Mouse (Mus musculus) common myeloid progenitor, adult 5-6 weeks (primary cell): ENCODE measurements around the gene Arhgef10l. TPM values are rescaled to one million over a fixed set of nuclear protein-coding genes. Genes with fewer than 3 reads are reported as not detected.

ENCODE experiments used
- ATAC-seq: replicated peaks from 2 replicates; pipeline ENCODE4 v1.8.0; 2016; ENCODE audit warnings: low read depth, mild to moderate bottlenecking, moderate TSS enrichment, inconsistent platforms; ENCODE audit not compliant: poor library complexity, severe bottlenecking
- total RNA-seq: library from RNA; stranded (forward); fragments of 200-1000, 187-1606 nt; gene quantifications from 2 replicates; pipeline ENCODE4 v1.2.3, GENCODE M21; 2017

Gene Arhgef10l
- total RNA-seq, 1 experiment from 2014 or later: 1.8 TPM

DNA sequence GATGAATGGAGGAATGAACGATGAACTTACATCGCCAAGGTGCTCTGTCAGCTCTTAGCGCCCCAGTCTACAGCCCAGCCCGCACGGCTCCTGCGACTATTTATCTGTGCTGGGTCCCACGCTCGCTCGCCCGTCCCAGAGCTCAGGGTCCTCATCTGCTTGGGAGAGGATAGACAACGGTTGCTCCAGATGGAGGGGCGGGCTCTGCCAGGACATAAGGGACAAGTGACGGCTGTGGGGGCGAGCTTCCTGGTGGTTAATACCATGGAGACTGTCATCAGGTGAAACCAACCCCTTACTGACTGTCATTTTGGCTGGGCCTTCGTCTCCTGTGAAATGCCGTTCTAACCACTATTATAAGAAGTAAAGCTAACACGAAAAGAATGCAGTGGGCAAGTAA lies 114.0 kb downstream of the Arhgef10l start:
- ATAC-seq: no peak

DNA sequence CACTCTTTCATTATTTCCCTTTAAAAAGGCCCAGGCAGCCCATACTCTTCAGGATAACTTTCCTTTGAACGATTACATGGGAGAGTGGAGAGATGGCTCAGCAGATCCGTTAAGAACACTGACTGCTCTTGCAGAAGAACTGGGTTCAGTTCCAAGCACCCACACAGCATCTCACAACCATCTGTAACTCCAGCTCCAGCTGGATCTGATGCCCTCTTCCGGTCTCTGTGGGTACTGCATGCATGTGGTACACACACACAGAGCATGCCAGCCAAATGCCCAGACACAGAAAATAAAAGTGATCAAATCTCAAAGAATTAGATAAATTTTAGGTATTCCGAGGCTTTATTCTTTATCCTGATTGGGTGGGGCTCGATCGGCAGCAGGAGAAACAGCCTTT lies 115.1 kb downstream of the Arhgef10l start:
- ATAC-seq: no peak

DNA sequence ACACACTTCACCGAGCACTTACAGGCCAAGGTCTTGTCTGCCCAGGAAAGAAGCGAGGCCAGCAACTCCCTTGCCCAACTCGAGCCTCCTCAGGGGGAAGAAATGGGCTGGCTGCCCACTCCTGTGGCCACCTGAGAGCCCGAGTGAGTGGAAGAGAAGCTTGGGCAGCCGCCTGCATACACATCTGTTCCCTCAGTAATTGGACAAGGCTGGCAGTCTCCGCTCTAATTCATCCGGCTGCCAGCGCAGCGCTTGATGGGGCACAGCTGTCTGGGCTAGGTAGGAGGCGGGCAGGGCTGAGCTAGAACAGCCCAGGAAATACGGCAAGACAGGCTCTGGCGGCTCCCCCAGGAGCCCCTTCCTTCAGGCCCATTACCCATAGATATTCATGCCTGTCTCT lies 115.8 kb downstream of the Arhgef10l start:
- no peak for ATAC-seq

DNA sequence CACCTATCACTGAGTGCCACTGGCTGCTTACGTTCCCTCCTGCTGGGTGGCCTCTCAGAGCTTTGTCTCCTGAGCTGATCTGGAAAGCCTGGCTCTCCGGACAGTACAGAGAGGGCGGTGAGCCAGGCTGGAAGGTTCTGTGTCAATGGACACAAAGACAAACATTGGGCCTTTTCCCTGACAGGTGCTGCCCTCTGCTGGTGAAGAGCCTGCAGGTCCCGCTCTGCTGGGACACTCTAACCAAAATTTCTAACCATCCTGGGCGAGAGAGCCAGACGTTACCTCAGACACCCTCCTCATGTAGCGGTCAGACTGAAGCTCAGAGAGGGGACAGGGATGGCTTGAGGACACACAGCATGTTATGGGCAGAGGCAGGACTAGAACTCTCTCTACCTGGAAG lies 118.3 kb downstream of the Arhgef10l start:
- ATAC-seq: peak; percentile 70

DNA sequence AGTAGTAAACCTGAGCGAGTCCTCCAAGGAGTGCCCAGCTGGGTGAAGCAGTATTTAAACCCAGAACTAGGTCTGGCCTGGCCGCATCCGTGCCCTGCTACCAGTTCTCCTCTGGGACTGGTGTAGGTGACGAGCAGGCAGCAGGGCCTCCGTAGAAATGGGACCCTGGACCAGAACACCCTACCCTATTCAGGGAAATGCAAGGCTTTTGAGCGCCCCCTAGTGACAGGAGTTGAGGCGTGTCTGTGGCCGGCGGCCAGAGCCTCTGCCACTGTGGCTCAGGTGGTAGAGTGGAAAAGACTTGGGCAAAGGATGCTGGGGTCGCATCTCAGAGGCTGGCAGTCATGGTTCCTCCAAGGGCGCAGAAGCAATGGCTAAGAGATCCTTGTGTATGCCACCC lies 126.7 kb downstream of the Arhgef10l start:
- ATAC-seq: peak; percentile 60; the same call in 1 of the 2 replicates

DNA sequence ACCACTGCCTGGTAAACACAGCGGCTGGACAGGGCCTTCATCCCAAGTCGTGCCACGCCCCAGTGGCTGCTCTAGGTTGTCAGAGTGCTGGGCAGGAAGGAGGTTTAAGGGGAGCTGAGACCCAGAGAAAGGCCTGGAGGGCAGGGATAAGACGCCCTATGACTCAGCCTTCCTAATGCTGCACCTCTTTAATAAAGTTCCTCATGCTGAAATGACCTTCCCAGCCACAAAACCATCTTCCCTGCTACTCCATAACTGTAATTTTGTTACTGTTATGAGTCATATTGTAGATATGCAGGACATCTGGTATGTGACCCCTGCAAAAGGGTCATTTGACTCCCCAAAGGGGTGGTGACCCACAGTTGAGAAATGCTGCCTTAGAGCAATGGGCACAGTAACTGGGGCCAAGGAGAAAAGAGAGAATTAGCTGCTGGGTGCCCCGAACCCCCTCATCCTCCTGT lies 128.2 kb downstream of the Arhgef10l start:
- ATAC-seq: no peak

DNA sequence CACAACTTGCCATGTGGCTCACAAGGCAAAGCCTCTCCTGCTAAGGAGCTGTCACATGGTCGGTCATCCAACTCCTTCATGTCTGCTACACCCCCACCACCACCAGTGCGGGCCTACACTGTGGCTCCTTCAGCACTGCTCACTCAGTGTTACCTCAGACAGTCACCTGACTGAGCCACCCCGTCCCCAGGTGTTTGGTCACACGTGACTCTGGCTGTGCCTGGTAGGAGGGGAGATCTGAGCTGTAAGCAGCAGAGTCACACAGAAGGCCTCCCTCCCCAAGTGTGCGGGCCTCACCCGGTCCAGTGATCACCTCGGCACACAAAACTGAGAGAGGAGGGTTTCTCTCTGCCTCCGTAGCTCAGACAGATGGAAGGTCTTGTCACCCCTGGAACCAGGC lies 130.5 kb downstream of the Arhgef10l start:
- ATAC-seq: no peak

DNA sequence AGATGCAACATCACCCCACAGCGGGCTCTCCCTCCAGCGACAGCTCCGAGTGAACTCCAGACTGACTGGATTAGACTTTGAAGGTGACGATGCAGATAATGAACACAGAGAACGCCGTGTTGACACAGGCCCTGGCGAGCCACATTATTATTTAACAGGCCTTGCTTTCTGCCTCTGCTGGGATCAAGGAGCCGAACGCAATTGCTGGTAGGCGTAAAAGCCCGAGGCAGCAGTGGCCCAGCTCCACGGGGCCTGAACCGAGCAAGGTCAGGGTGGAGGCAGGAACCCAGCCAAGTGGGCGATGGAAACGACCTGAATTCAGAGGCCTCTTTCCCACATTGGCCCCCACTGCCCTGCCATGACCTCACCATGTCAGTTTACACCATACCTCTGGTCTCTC lies 133.5 kb downstream of the Arhgef10l start:
- no peak for ATAC-seq

DNA sequence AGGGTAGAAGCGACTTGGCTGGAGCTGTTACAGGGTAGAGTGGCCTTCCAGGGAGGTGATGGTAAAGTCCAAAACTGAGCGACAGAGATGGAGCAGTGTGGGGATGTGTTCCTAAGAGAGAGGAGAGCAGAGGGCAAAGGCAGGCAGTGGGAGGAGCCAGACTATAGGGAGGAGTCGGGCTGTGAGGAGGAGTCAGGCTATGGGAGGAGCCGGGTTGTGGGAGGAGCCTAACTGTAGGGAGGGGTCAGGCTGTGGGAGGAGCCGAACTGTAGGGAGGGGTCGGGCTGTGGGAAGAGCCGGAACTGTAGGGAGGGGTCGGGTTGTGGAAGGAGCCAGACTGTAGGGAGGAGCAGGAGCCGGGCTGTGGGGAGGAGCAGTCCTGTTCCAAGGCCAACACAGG lies 134.8 kb downstream of the Arhgef10l start:
- peak; percentile 50 for ATAC-seq

DNA sequence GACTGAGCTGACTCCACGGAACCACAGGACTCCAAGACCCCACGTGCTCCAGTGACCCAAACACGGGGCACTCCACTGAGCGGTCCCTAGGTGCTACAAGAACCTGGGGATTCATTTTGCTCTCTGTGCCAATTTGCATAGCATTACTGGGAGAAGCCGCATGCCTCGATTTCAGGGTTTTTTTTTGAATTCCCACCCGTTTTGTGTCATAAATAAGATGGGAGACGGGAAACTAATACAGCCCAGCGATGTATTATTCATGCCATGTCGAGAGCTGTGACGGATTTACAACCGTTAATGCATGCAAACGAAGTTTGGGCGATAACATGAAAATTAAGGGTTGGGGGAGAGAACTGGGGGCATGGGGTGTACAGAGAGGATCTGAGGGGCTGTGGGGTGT lies 136.1 kb downstream of the Arhgef10l start:
- no peak for ATAC-seq

DNA sequence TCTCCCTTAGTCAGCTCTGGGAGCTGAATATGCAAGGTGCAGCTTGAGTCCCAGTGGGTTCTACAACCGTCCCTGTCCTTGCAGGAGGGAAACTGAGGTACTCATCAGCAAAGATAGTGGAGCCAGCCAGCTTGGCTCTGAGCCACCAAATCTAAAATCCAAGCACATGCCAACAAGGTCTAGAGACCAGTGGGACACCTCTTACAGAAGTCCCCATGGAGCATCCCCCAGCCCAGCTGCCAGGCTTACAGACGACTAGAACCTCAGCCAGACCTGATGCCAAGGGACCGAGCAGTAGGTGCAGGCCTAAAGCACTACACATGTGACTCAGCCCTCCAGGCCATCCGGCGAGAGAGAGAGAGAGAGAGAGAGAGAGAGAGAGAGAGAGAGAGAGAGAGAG lies 137.4 kb downstream of the Arhgef10l start:
- ATAC-seq: no peak

DNA sequence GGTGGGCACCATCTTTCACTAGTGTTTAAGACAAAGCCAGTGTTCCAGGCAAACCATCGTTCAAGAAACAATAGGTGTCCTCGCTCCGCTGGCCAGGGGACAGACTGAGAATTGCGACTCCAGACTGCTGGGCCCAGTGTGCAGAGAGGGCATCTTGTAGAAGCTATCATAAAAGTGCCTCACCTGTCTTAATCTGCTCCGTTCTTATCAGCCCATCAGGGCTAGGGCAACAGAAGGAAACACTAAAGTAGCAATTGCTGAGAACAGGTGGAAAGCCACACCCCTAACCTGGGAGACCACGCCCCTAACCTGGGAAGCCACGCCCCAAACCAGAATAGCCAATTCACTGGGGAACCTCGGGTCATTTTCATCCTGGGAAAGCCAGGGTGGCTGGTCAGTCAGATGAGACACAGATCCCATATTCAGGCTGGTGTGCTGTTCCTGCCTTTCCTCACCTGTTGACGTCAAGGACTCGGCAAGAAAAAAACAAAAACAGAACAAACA lies 140.1 kb downstream of the Arhgef10l start:
- ATAC-seq: no peak

DNA sequence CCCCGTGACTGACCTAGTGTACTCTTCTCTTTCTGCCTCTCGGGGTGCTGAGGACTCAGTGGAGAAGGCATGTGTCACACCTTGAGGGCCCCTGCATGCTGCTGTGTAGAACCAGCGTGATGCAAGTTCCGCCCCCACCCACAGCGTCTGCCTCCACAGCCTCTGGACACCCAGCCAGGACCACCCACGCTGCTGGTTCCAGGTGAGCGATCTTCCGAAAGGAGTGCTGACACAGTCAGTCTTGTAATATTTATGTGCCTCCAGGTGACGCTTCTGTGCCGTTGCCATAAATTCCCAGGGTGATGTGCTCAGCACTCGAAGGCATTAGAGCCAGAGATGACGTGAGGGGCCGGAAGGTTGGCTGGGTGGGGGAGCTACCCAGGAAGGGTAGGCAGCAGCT lies 140.9 kb downstream of the Arhgef10l start:
- ATAC-seq: no peak

DNA sequence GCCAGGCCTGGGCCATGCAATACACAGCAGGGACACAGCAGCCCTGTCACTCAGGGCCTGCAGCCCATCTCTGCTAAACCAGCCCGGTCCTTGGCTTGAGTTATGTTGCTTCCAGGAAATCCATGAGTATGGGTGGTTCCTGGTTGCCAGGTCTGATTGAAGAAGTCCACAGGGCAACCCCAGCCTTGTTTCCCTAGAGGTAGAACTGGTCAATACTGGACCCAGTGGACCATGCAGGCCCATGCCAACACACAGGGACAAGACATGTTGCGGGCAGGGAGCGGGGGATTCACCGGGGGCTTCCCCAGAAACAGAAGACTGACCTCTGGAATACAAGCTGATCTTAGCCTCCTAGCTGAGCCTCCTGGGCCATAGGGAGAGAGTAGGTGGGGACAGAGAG lies 142.9 kb downstream of the Arhgef10l start:
- ATAC-seq: no peak

DNA sequence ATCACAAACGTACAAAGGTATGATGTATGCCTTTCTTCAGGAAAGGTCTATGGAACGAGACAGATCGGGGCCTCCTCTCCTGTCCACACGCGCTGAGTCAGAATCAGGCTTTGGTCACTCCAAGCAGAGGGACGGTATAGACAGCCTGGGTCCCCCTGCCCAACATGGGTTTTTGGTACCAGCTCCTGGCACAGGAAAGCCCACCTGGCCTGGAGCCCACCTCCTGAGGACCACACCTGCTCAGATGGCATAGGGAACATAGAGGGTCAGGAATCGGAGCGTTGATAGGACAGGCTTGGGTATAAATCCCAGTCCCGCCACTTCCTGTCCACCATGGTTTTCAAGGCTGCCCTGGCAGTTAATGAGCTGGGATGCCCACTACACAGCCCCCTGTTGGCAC lies 145.1 kb downstream of the Arhgef10l start:
- ATAC-seq: no peak

DNA sequence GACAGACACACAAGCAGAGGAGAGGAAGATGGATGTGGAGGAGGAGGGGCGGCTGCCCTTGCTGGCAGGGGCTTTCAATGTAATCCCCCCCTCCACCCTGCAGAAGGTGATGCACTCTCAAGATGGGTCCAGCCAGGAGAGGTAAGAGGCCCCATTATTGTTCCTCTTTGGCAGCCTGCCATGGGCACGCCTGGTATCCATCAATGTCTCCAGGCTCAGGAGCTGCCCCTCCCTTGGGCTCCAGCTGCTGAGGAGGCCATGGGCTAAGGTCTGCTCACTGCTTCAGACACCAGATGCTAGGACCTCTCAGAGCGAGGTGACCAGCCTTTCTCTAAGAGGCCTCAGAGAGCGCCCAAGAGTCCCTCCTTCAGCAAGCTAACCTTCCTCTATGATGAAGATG lies 152.0 kb downstream of the Arhgef10l start:
- ATAC-seq: no peak

DNA sequence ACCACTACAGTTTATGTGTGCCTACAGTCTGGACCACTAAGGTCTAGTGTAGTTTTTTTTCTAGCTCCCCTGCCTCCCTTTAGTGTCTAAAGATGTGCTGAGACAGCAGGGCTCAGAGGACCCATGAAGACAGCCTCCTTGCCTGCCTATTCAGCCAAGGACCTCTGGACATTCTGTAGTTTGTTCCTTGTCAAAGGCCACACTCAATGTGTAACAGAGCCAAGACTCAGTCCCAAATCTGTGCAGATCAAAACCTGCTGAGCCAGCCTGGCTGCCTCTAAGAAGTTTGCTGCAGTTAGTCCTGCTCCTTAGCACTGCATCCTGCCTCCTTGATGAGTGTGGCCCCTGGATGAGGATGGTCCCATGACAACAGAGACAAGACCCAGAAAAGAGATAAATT lies 156.0 kb downstream of the Arhgef10l start:
- no peak for ATAC-seq

DNA sequence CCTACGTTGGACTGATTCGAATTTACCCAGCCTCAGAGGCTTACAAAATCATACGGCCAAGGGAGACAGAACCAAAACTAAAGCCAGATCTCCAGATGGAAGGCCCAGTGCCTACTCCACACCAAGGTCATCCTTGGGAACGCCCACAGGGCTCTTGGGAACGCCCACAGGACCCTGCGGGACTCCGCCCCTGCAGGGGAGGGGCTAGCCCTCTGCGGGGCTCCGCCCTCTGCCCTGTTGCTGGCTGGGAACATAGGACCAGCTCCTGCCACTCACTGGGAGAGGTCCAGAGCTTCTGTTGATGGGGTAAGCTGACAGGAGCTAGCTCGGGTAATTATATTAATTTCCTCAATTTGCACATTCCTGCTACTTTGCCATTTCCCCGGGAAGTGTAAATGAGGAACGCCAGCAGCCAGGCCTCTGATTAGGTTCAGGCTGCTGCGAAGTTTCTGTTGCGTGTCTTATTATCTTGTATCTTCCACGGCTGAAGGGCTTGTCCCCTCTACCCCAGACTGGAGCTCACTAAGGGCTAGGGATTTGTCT lies 158.6 kb downstream of the Arhgef10l start:
- ATAC-seq: no peak

DNA sequence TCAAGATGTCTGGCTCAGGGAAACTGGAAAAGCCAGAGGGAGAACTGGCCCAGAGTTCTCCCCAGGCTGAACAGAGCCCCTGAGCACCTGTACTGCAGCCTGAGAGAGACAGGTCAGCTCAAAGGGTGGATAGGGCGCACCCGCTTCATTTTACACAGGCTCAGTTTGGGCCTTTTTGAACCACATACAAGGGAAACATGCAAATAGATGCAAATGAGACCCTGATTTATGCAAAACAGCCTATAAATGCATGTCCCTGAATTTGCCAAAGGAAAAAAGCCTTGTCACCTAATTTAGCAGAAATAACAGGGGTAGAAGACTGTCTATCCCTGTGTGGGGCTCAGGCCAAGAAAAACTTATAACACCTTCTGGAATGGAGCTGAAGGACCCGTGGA lies 160.2 kb downstream of the Arhgef10l start:
- ATAC-seq: no peak

DNA sequence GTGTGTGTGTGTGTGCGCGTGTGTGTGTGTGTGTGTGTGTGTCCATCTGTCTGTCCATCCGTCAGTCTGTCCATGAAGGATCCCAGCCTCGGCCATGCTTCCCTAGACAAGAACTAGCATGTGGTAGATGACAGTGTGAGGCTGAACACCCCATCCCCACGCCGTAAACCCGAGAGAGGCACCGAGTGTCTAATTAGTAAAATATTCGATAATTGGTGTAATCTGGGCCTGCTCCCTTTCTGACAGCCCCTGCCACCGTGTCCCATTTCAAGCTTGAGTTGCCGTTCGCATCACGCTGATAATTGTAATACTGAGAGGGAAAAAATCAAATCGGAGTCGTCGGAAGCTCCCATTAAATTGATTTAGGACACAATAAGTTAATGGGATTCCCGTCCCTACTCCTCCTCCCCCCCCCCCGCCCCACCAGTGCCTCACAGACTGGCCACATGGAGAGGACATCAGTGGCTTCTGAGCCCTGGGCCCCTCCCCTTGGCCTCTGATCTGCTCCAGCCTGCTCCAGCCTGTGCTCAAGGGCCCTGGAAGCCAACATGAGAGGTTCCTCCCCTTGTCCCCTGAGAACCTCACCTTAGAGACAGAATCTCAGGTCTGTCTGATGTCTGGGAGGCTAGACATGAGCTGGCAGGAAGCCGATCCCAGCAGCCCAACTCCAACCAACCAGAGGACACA lies 160.7 kb downstream of the Arhgef10l start:
- no peak for ATAC-seq

DNA sequence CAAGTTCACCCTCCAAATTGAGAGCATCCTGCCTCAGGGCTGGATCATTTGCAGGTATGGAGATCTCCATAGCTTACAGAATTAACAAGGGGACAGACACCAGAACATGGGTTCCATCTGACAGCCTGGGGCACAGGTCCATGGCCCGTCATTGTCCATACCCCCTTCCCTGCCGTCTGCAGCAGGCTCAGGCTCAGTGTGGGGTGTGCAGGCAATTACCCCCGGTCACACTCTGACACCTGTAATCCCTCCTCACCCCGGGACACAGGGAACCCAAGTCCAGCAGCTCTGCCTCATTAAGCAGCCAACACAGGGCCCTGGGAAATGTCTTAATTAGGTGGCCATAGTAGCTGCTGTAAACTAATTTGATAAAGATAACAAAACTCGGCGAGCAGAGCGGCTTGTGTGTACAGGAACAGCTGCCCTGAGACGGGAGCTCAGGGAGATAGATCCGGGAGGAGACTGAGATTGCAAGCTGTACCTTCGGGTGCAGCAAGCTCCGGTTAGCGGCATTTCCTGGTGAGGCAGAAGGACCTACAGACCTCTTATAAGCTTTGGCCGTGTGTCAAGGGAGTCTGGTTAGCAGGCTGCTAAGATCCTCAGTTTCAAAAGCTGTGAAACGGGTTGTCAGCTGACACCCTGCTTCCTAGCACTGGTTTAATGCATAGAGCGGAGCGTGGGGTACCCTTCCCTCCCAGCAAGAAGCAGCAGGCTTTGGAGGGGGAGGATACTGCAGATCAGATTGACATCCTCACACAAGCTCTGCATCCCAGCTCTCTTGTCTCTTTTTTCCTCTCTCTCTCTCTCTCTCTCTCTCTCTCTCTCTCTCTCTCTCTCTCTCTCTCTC lies 161.5 kb downstream of the Arhgef10l start:
- ATAC-seq: no peak
